In the genomic region with DNA sequence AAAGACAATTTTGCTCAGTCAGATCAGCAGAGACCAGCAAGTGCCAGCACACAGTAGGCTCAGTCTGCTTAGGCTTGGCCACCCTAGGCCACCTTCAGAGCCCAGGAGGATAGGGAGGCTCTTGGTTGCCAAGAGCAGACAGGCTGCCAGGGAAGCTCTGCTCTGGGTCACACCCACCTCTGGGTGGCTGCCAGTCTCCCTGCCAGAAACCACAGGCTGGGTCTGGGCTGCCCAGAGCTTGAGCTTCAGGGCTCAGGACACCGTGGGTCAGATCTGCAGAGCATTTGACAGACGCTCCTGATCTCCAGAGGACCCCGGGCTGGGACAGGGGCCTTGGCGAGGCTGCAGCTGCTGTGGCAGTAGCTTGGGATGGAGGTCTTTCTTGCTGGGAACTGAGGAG, we compare ENCODE assay signal across 11 mouse cellular contexts. TPM values are rescaled to one million over a fixed set of nuclear protein-coding genes. Genes with fewer than 3 reads are reported as not detected.
DNase-seq lines count a peak whose midpoint lies in the region; ATAC-seq and TF ChIP-seq lines count a peak whose summit lies in the region.
"Had no signal": no experiment of that assay in that cellular context is flagged by ENCODE, and none has a peak within 500 bp of the region (broad histone marks: within the 10 kb centered on the region; RNA-seq: fewer than 3 reads in every experiment).

A gene (plus strand): TSS at position 255 of the 400 bp plus-strand sequence.

- WGBS in hindbrain, embryonic 15.5 days, result 71% methylated on average over 4 of the region's 4 CpGs
- 73% methylated on average over 4 of the region's 4 CpGs for WGBS in hindbrain, embryonic 14.5 days

- H3K4me2 ChIP-seq in hindbrain, embryonic 15.5 days, result no peak within 1 kb of the TSS
- no peak within 1 kb of the TSS for H3K4me2 ChIP-seq in hindbrain, embryonic 14.5 days (replicated peaks)
- H3K4me2 ChIP-seq: embryonic facial prominence, embryonic 12.5 days; limb, embryonic 15.5 days had no signal

- no peaks in the 10 kb centered on the region for H3K36me3 ChIP-seq in hindbrain, embryonic 15.5 days
- no peaks in the 10 kb centered on the region for H3K36me3 ChIP-seq in hindbrain, embryonic 14.5 days (replicated peaks; ENCODE audit: control insufficient read depth, insufficient read depth)
- H3K36me3 ChIP-seq: embryonic facial prominence, embryonic 12.5 days; limb, embryonic 15.5 days had no signal

- no peak within 1 kb of the TSS for H3K9ac ChIP-seq in hindbrain, embryonic 15.5 days
- no peak within 1 kb of the TSS for H3K9ac ChIP-seq in hindbrain, embryonic 14.5 days
- H3K9ac ChIP-seq: embryonic facial prominence, embryonic 12.5 days; limb, embryonic 15.5 days had no signal

- intact Hi-C loops in left cerebral cortex, adult 2 months (cut with DNase I), result loop anchor here (10.0 kb wide), 1 partner anchor 286 kb away; no protein-coding TSS in a partner anchor

- no peak for DNase-seq in hindbrain, embryonic 14.5 days (ENCODE audit: low spot score)
- DNase-seq in brain, adult 2 months (ENCODE audit: low read depth, low spot score), result peak; percentile 89
- DNase-seq in gonadal fat pad, adult 2 months (ENCODE audit: low read depth), result no peak
- no peak for DNase-seq in left cerebral cortex, adult 2 months (ENCODE audit: extremely low spot score in 1 of 2, low spot score in 2 of 2)
- DNase-seq in frontal cortex, postnatal 10 days (ENCODE audit: low spot score in 2 of 2), result no peak

- peak; percentile 19; the same call in 1 of the 2 replicates for ATAC-seq in hindbrain, embryonic 15.5 days (ENCODE audit: low FRiP score, low read depth)
- no peak for ATAC-seq in hindbrain, embryonic 14.5 days (ENCODE audit: low FRiP score)
- ATAC-seq in megakaryocyte progenitor cell, adult 5-6 weeks (replicated peaks; ENCODE audit: poor library complexity), result peak; percentile 69
- ATAC-seq in megakaryocyte, adult 5-6 weeks (ENCODE audit: poor library complexity, severe bottlenecking), result no peak

- H3K4me3 ChIP-seq in hindbrain, embryonic 15.5 days, result no peak within 1 kb of the TSS
- H3K4me3 ChIP-seq in hindbrain, embryonic 14.5 days (replicated peaks; ENCODE audit: low read length), result no peak within 1 kb of the TSS
- H3K4me3 ChIP-seq in left cerebral cortex, adult 2 months, result no peak within 1 kb of the TSS
- H3K4me3 ChIP-seq: embryonic facial prominence, embryonic 12.5 days; limb, embryonic 15.5 days had no signal

- no peaks in the 10 kb centered on the region for H3K27me3 ChIP-seq in hindbrain, embryonic 15.5 days
- H3K27me3 ChIP-seq in hindbrain, embryonic 14.5 days (ENCODE audit: control insufficient read depth, insufficient read depth, low read length), result no peaks in the 10 kb centered on the region
- H3K27me3 ChIP-seq: embryonic facial prominence, embryonic 12.5 days; limb, embryonic 15.5 days had no signal

- no peak for TF ChIP-seq CTCF in left cerebral cortex, adult 2 months (IDR thresholded peaks at IDR 0.05)

- H3K9me3 ChIP-seq in hindbrain, embryonic 15.5 days, result no peaks in the 10 kb centered on the region
- no peaks in the 10 kb centered on the region for H3K9me3 ChIP-seq in hindbrain, embryonic 14.5 days (ENCODE audit: control insufficient read depth, low read length)
- H3K9me3 ChIP-seq: embryonic facial prominence, embryonic 12.5 days; limb, embryonic 15.5 days had no signal

- no peaks in the 10 kb centered on the region for H3K4me1 ChIP-seq in hindbrain, embryonic 15.5 days (replicated peaks)
- no peaks in the 10 kb centered on the region for H3K4me1 ChIP-seq in hindbrain, embryonic 14.5 days (replicated peaks; ENCODE audit: control insufficient read depth, insufficient read depth, low read length)

- H3K27ac ChIP-seq in hindbrain, embryonic 15.5 days (replicated peaks), result no peak within 1 kb of the TSS
- no peak within 1 kb of the TSS for H3K27ac ChIP-seq in hindbrain, embryonic 14.5 days
- no peak within 1 kb of the TSS for H3K27ac ChIP-seq in left cerebral cortex, adult 2 months
- H3K27ac ChIP-seq: embryonic facial prominence, embryonic 12.5 days; limb, embryonic 15.5 days had no signal

RNA-seq across cellular contexts. Expression of the gene that starts here (rescaled TPM):
- 0.23 and 0.45 TPM in 2 replicates for polyA plus RNA-seq in hindbrain, embryonic 15.5 days (2015; fragmentation: Nextera tagmentation; extraction: Ambion mirVana)
- polyA plus RNA-seq in hindbrain, embryonic 14.5 days (2014; fragmentation: Nextera tagmentation; extraction: Ambion mirVana), result 0.23 TPM in 1 of 2 replicates, not detected in the other
- polyA plus RNA-seq in gonadal fat pad, adult 2 months (2012; rRNA removed), result 11.9 and 19.9 TPM in 2 replicates
- total RNA-seq in megakaryocyte progenitor cell, adult 5-6 weeks (2015), result 0.25 TPM in 1 of 2 replicates, not detected in the other
- total RNA-seq in megakaryocyte progenitor cell, adult 5-6 weeks (2017), result not detected in 2 replicates
- total RNA-seq in left cerebral cortex, adult 2 months (2021), result under 1 TPM; 0.19 to 0.38 TPM
- 0.27 TPM in 1 of 2 replicates, not detected in the other for total RNA-seq in megakaryocyte, adult 5-6 weeks (2015)
- total RNA-seq in megakaryocyte, adult 5-6 weeks (2017), result 0.59 and 1.5 TPM in 2 replicates
- total RNA-seq: CH12.LX had no signal

Comparison
In these comparisons a context has a peak if more than half of its experiments do, and no peak if none do; other contexts are left out.
1. Peak in ATAC-seq in hindbrain, embryonic 15.5 days; RNA of the gene not detected or under 1 TPM.
2. Peak in ATAC-seq in megakaryocyte progenitor cell, adult 5-6 weeks; RNA of the gene not detected or under 1 TPM.